Mouse (Mus musculus): Measurements from ENCODE around the gene Fam171a1.
A peak's percentile ranks its signal among the peaks of the same experiment; 100 is the strongest.

The Fam171a1 gene

GRCm38 (mm10) chr2:3138308-3138707 lies 24.3 kb downstream of the Fam171a1 start:
- DNase-seq (ENCODE audit: low spot score in 2 of 2): no peak

GRCm38 (mm10) chr2:3139065-3139464 lies 25.0 kb downstream of the Fam171a1 start:
- DNase-seq (ENCODE audit: low spot score in 2 of 2): no peak

GRCm38 (mm10) chr2:3139578-3139977 lies 25.6 kb downstream of the Fam171a1 start:
- DNase-seq (ENCODE audit: low spot score in 2 of 2): no peak

- no peak for DNase-seq (ENCODE audit: low spot score in 2 of 2)
Measured at GRCm38 (mm10) chr2:3140585-3140984, 26.6 kb downstream of the Fam171a1 start.

- no peak for DNase-seq (ENCODE audit: low spot score in 2 of 2)
Measured at GRCm38 (mm10) chr2:3141804-3142203, 27.8 kb downstream of the Fam171a1 start.

GRCm38 (mm10) chr2:3144291-3144690 lies 30.3 kb downstream of the Fam171a1 start:
- DNase-seq (ENCODE audit: low spot score in 2 of 2): no peak

GRCm38 (mm10) chr2:3147550-3148157 lies 33.6 kb downstream of the Fam171a1 start:
- DNase-seq (ENCODE audit: low spot score in 2 of 2): no peak

- no peak for DNase-seq (ENCODE audit: low spot score in 2 of 2)
Measured at GRCm38 (mm10) chr2:3148731-3149130, 34.7 kb downstream of the Fam171a1 start.

- no peak for DNase-seq (ENCODE audit: low spot score in 2 of 2)
Measured at GRCm38 (mm10) chr2:3150324-3150723, 36.3 kb downstream of the Fam171a1 start.

- DNase-seq (ENCODE audit: low spot score in 2 of 2): no peak
Measured at GRCm38 (mm10) chr2:3151336-3151735, 37.3 kb downstream of the Fam171a1 start.

GRCm38 (mm10) chr2:3154091-3154665 lies 40.2 kb downstream of the Fam171a1 start:
- no peak for DNase-seq (ENCODE audit: low spot score in 2 of 2)

GRCm38 (mm10) chr2:3154986-3155385 lies 41.0 kb downstream of the Fam171a1 start:
- no peak for DNase-seq (ENCODE audit: low spot score in 2 of 2)

GRCm38 (mm10) chr2:3157030-3157429 lies 43.0 kb downstream of the Fam171a1 start:
- DNase-seq (ENCODE audit: low spot score in 2 of 2): peak in 1 of 2 experiments; percentile 44

- DNase-seq (ENCODE audit: low spot score in 2 of 2): no peak
Measured at GRCm38 (mm10) chr2:3157661-3158344, 43.8 kb downstream of the Fam171a1 start.

- DNase-seq (ENCODE audit: low spot score in 2 of 2): no peak
Measured at GRCm38 (mm10) chr2:3158682-3159412, 44.8 kb downstream of the Fam171a1 start.

- no peak for DNase-seq (ENCODE audit: low spot score in 2 of 2)
Measured at GRCm38 (mm10) chr2:3161578-3161977, 47.6 kb downstream of the Fam171a1 start.

GRCm38 (mm10) chr2:3163501-3164076 lies 49.6 kb downstream of the Fam171a1 start:
- no peak for DNase-seq (ENCODE audit: low spot score in 2 of 2)

GRCm38 (mm10) chr2:3165037-3165600 lies 51.1 kb downstream of the Fam171a1 start:
- DNase-seq (ENCODE audit: low spot score in 2 of 2): no peak

GRCm38 (mm10) chr2:3165890-3166605 lies 52.0 kb downstream of the Fam171a1 start:
- DNase-seq (ENCODE audit: low spot score in 2 of 2): no peak

GRCm38 (mm10) chr2:3168719-3169402 lies 54.8 kb downstream of the Fam171a1 start:
- DNase-seq (ENCODE audit: low spot score in 2 of 2): peak in 1 of 2 experiments; percentile 41

GRCm38 (mm10) chr2:3169403-3169747 lies 55.4 kb downstream of the Fam171a1 start:
- no peak for DNase-seq (ENCODE audit: low spot score in 2 of 2)
